19 mouse cellular contexts compared by ENCODE assay signal in the genomic region with DNA sequence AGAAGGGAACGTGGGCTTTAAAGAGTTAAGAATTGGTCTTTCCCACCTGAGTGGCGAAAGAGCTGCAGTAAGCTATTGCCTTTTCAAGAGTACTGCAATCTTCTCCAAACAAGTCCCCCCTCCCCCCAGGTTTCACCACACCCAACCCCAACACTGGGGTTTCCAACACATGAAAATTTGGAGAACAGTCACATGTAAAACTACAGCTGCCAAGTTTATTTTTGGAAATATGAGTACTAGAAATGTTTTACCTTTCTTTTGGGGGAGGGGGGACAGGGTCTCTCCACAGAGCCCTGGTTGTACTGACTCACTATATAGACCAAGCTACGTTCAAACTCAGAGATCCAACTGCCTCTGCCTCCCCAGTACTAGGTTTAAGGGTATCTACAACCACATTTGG. TPM values are rescaled to one million over a fixed set of nuclear protein-coding genes. Genes with fewer than 3 reads are reported as not detected.
DNase-seq lines count a peak whose midpoint lies in the region; ATAC-seq and TF ChIP-seq lines count a peak whose summit lies in the region.
"Had no signal": no experiment of that assay in that cellular context is flagged by ENCODE, and none has a peak within 500 bp of the region (broad histone marks: within the 10 kb centered on the region; RNA-seq: fewer than 3 reads in every experiment).

No protein-coding gene starts in this region.

- H3K27ac ChIP-seq in heart, adult 2 months: no peak overlapping the region
- no peak overlapping the region for H3K27ac ChIP-seq in liver, embryonic 11.5 days (ENCODE audit: low read depth, low read length)
- H3K27ac ChIP-seq: forebrain, embryonic 10.5 days; hindbrain, embryonic 13.5 days had no signal

- H3K4me1 ChIP-seq in heart, adult 2 months (ENCODE audit: control insufficient read depth, insufficient read depth, low read length): no peaks in the 10 kb centered on the region
- no peaks in the 10 kb centered on the region for H3K4me1 ChIP-seq in liver, embryonic 11.5 days (replicated peaks; ENCODE audit: control insufficient read depth, insufficient read depth, low read length)
- H3K4me1 ChIP-seq: hindbrain, embryonic 13.5 days had no signal

- DNase-seq in heart, adult 11 months: peak; percentile 2
- no peak for DNase-seq in heart, adult 2 months
- DNase-seq in liver, embryonic 11.5 days (ENCODE audit: low spot score): no peak
- no peak for DNase-seq in liver
- peak; percentile 10 for DNase-seq in thymus, postnatal 4 days
- DNase-seq in thymus, postnatal 10 days (ENCODE audit: low spot score in 2 of 2): no peak
- no peak for DNase-seq in adrenal gland, adult 2 months
- DNase-seq: adrenal gland, postnatal 36 days; cerebellum, postnatal 10 days; kidney, adult 8-10 months; right cerebral cortex, adult 18-20 months had no signal

- no peak overlapping the region for H3K4me3 ChIP-seq in heart, adult 2 months
- H3K4me3 ChIP-seq in liver, embryonic 11.5 days (ENCODE audit: low read depth, low read length): no peak overlapping the region
- H3K4me3 ChIP-seq: forebrain, embryonic 10.5 days; hindbrain, embryonic 13.5 days had no signal

- no peak for TF ChIP-seq POLR2A in heart, adult 2 months (IDR thresholded peaks at IDR 0.05; ENCODE audit: insufficient read depth, low read depth, low read length)

- H3K79me2 ChIP-seq in heart, adult 2 months (replicated peaks; ENCODE audit: control insufficient read depth, insufficient read depth, low read length): no peaks in the 10 kb centered on the region

- WGBS in heart, adult 2 months: 63% methylated on average over 3 of the region's 3 CpGs
- WGBS in liver, embryonic 11.5 days: 72% methylated on average over 3 of the region's 3 CpGs

- no peaks in the 10 kb centered on the region for H3K9me3 ChIP-seq in liver, embryonic 11.5 days (ENCODE audit: control insufficient read depth, low read length)
- H3K9me3 ChIP-seq: forebrain, embryonic 10.5 days; hindbrain, embryonic 13.5 days had no signal

- H3K27me3 ChIP-seq in heart, adult 2 months (ENCODE audit: control insufficient read depth, insufficient read depth, low read length): no peaks in the 10 kb centered on the region
- no peaks in the 10 kb centered on the region for H3K27me3 ChIP-seq in liver, embryonic 11.5 days (replicated peaks; ENCODE audit: control insufficient read depth, insufficient read depth, low read length)
- H3K27me3 ChIP-seq: hindbrain, embryonic 13.5 days had no signal

- no peak for TF ChIP-seq CTCF in heart, adult 2 months (IDR thresholded peaks at IDR 0.05)

- no peak overlapping the region for H3K9ac ChIP-seq in heart, adult 2 months (ENCODE audit: low read depth, low read length)
- no peak overlapping the region for H3K9ac ChIP-seq in liver, embryonic 11.5 days (ENCODE audit: low read depth, low read length)
- H3K9ac ChIP-seq: hindbrain, embryonic 13.5 days had no signal

- H3K36me3 ChIP-seq in heart, adult 2 months (ENCODE audit: control insufficient read depth, insufficient read depth, low read length): no peaks in the 10 kb centered on the region
- H3K36me3 ChIP-seq in liver, embryonic 11.5 days (ENCODE audit: control insufficient read depth, insufficient read depth, low read length): no peaks in the 10 kb centered on the region
- H3K36me3 ChIP-seq: forebrain, embryonic 10.5 days; hindbrain, embryonic 13.5 days had no signal

- intact Hi-C loops in heart, adult 2 months (cut with DNase I): no loop called here

- no peak for TF ChIP-seq EP300 in heart, adult 2 months (IDR thresholded peaks at IDR 0.05; ENCODE audit: insufficient read depth, low read depth, low read length)

- ATAC-seq in liver, embryonic 11.5 days (replicated peaks; ENCODE audit: low FRiP score): no peak
- ATAC-seq in erythroid progenitor cell, adult 5-6 weeks (replicated peaks; ENCODE audit: low FRiP score, poor library complexity, severe bottlenecking): no peak

- peak overlapping the region; percentile 47 for H3K4me2 ChIP-seq in liver, embryonic 11.5 days

RNA-seq across cellular contexts. Expression of a gene that starts 15.2 kb away (rescaled TPM):
- total RNA-seq in heart, adult 2 months (2021): not detected
- not detected in 2 replicates for polyA plus RNA-seq in heart, adult 2 months (2012; rRNA removed)
- polyA plus RNA-seq in liver, embryonic 11.5 days (2014; fragmentation: Nextera tagmentation; extraction: Ambion mirVana): 1.7 and 2.3 TPM in 2 replicates
- total RNA-seq in adrenal gland, adult 2 months (2021): under 1 TPM in 1 of 2 experiments, not detected in 1; 0.10 TPM
- not detected in 2 replicates for polyA plus RNA-seq in adrenal gland, adult 2 months (2012; rRNA removed)
- not detected in 2 replicates for total RNA-seq in erythroid progenitor cell, adult 5-6 weeks (2015; ENCODE audit: low replicate concordance)
- total RNA-seq in erythroid progenitor cell, adult 5-6 weeks (2017; ENCODE audit: low replicate concordance): 0.53 TPM in 1 of 2 replicates, not detected in the other
- total RNA-seq: MEL; monocyte, adult 5-6 weeks; neutrophil, adult 5-6 weeks had no signal
- polyA plus RNA-seq: forebrain, embryonic 10.5 days; large intestine, adult 2 months; spleen, adult 2 months had no signal

Comparison
In these comparisons a context has a peak if more than half of its experiments do, and no peak if none do; other contexts are left out.
1. DNase-seq: peak in heart, adult 11 months (single experiment) and thymus, postnatal 4 days (single experiment); none in heart, adult 2 months (0 of 2), liver, embryonic 11.5 days (single experiment), liver (single experiment), thymus, postnatal 10 days (0 of 2) and adrenal gland, adult 2 months (single experiment).